Comparison of ENCODE assay signal across 7 mouse cellular contexts in the genomic region with DNA sequence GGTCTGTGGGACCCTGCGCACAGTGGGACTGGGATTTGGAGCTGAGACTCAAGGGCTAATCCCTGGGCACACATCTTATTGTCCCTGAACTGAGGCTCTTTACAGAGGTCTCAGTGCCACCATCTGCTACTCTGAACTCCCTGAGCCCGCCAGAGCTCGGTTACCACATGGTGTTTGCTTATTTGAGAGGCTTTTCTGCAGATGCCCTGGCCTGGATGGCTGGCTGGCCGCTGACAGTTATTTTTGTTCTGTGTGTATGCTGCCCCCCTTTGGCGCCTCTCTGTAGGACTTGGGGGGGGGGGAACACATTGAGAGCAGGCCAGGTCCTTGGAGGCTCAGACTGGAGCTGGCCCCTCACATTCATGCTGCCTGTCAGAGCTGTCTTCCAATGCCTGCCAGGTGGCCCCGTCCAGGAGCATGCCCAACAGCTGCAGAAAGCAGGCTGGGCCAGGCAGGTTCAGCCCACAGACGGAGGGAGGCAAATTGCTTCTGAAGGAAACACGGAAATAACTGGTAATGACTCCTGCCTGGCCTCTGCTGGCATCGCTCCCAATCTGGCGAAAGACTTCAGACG. TPM values are rescaled to one million over a fixed set of nuclear protein-coding genes. Genes with fewer than 3 reads are reported as not detected.
DNase-seq lines count a peak whose midpoint lies in the region; ATAC-seq lines count a peak whose summit lies in the region.

No protein-coding gene starts in this region.

- H3K27me3 ChIP-seq in embryonic facial prominence, embryonic 13.5 days = peaks cover 22% of the 10 kb centered on the region
- 0 out of 2 replicates have a peak, but pooled peaks cover 4% of the 10 kb centered on the region for H3K27me3 ChIP-seq in intestine, embryonic 15.5 days (replicated peaks)

- H3K27ac ChIP-seq in embryonic facial prominence, embryonic 13.5 days = peak overlapping the region; percentile 44; the same call in 1 of the 2 replicates
- peak overlapping the region; percentile 24; the same call in 1 of the 2 replicates for H3K27ac ChIP-seq in intestine, embryonic 15.5 days

- no peak overlapping the region for H3K4me3 ChIP-seq in embryonic facial prominence, embryonic 13.5 days
- H3K4me3 ChIP-seq in intestine, embryonic 15.5 days (replicated peaks) = no peak overlapping the region

- ATAC-seq in embryonic facial prominence, embryonic 13.5 days (ENCODE audit: insufficient number of reproducible peaks, insufficient read depth, low FRiP score, low TSS enrichment, low read depth) = peak; percentile 73
- ATAC-seq in intestine, embryonic 15.5 days = peak; percentile 87

- WGBS in embryonic facial prominence, embryonic 13.5 days = 15% methylated on average over 11 of the region's 11 CpGs
- 13% methylated on average over 11 of the region's 11 CpGs for WGBS in intestine, embryonic 15.5 days

- DNase-seq in urinary bladder, adult 18-20 months (ENCODE audit: low spot score in 2 of 2) = peak; percentile 27 to 44
- no peak for DNase-seq in urinary bladder, postnatal 10 days (ENCODE audit: low spot score)
- DNase-seq in lung, postnatal 4 days = peak; percentile 34 to 68
- DNase-seq in testis, postnatal 14 days (ENCODE audit: low spot score) = peak; percentile 29
- no peak for DNase-seq in thymus, postnatal 14 days

- 0 out of 2 replicates have a peak overlapping the region, but pooled peaks have one; percentile 11 for H3K4me2 ChIP-seq in embryonic facial prominence, embryonic 13.5 days
- H3K4me2 ChIP-seq in intestine, embryonic 15.5 days (replicated peaks) = peak overlapping the region; percentile 15; the same call in 1 of the 2 replicates

- H3K4me1 ChIP-seq in embryonic facial prominence, embryonic 13.5 days = peaks cover 28% of the 10 kb centered on the region
- H3K4me1 ChIP-seq in intestine, embryonic 15.5 days (replicated peaks) = peaks cover 25% of the 10 kb centered on the region

- H3K9ac ChIP-seq in embryonic facial prominence, embryonic 13.5 days = no peak overlapping the region
- H3K9ac ChIP-seq in intestine, embryonic 15.5 days = no peak overlapping the region

- H3K9me3 ChIP-seq in embryonic facial prominence, embryonic 13.5 days = no peaks in the 10 kb centered on the region
- no peaks in the 10 kb centered on the region for H3K9me3 ChIP-seq in intestine, embryonic 15.5 days

- no peaks in the 10 kb centered on the region for H3K36me3 ChIP-seq in embryonic facial prominence, embryonic 13.5 days
- no peaks in the 10 kb centered on the region for H3K36me3 ChIP-seq in intestine, embryonic 15.5 days

RNA-seq across cellular contexts. Expression of a gene that starts 19.9 kb away (rescaled TPM):
- 78.7 and 88.4 TPM in 2 replicates for polyA plus RNA-seq in embryonic facial prominence, embryonic 13.5 days (2015; fragmentation: Nextera tagmentation; extraction: Ambion mirVana)
- polyA plus RNA-seq in intestine, embryonic 15.5 days (2015; fragmentation: Nextera tagmentation; extraction: Ambion mirVana) = 60.0 and 63.7 TPM in 2 replicates

RNA-seq across cellular contexts. Expression of a gene that starts 27.2 kb away (rescaled TPM):
- polyA plus RNA-seq in embryonic facial prominence, embryonic 13.5 days (2015; fragmentation: Nextera tagmentation; extraction: Ambion mirVana) = 512 and 574 TPM in 2 replicates
- 450 and 479 TPM in 2 replicates for polyA plus RNA-seq in intestine, embryonic 15.5 days (2015; fragmentation: Nextera tagmentation; extraction: Ambion mirVana)

RNA-seq across cellular contexts. Expression of a gene that starts 35.8 kb away (rescaled TPM):
- polyA plus RNA-seq in embryonic facial prominence, embryonic 13.5 days (2015; fragmentation: Nextera tagmentation; extraction: Ambion mirVana) = 172 and 199 TPM in 2 replicates
- polyA plus RNA-seq in intestine, embryonic 15.5 days (2015; fragmentation: Nextera tagmentation; extraction: Ambion mirVana) = 146 and 154 TPM in 2 replicates

Comparison
In these comparisons a context has a peak if more than half of its experiments do, and no peak if none do; other contexts are left out.
1. DNase-seq: peak in urinary bladder, adult 18-20 months (2 of 2), lung, postnatal 4 days (2 of 2) and testis, postnatal 14 days (single experiment); none in urinary bladder, postnatal 10 days (single experiment) and thymus, postnatal 14 days (single experiment).